Mouse (Mus musculus): ENCODE results near the gene Adgrf1. TPM values are rescaled to one million over a fixed set of nuclear protein-coding genes. Genes with fewer than 3 reads are reported as not detected.

Adgrf1 gene
- polyA plus RNA-seq, 1 experiment from 2014 or later, result not detected

DNA sequence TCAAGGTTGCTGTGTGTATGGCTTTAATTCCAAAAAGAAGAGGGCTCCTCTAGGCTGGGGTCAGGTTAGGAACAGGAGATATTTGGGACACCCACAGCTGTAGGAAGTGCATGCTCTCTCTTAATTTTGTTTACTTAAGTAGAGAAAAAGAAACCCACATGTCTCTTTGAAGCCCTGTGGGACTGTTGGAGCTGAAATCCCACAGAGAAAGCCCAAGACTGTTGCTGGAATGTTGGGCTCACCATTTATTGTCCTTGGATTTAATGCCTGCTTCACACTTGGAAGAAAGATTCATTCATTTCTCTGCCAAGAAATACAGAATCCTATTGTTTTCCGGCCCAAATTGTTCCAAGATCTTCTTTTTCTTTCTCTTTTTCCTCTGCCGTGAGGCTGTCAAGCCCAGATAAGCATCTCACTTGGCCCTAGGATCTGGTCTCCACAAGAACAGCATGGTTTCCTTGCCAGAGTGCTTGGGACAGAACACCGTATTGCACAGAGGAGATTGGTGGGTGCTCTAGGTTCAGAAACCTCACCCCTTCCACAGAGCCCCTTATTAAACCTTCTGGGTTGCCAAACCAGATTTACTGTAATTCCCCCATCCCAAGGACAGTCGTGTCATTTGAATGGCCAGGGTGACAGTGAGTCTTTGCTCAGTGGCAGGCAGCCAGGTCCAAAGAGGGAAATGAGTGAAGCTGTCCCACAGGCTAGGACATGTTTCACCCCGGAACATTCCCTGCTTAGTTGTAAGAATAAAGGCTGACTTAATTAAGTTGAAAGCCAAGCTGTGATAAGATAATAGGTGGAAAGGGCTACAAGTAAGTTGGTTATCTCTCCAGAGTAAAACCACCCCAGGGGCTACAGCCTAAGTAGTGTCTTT is 18.6 kb upstream of the Adgrf1 start:
- Histone ChIP-seq H3K27ac (replicated peaks) (no peak overlapping the region), H3K27me3 (no peaks in the 10 kb centered on the region), H3K4me1 (0 out of 2 replicates have a peak, but pooled peaks cover 8% of the 10 kb centered on the region), H3K4me2 (replicated peaks) (no peak overlapping the region), H3K9ac (replicated peaks) (no peak overlapping the region), H3K36me3 (no peaks in the 10 kb centered on the region), H3K9me3 (no peaks in the 10 kb centered on the region), H3K4me3 (no peak overlapping the region)
- 34% methylated on average over 5 of the region's 5 CpGs for WGBS
- no peak for ATAC-seq (replicated peaks)

- H3K27ac ChIP-seq (replicated peaks), result no peak overlapping the region
- no peaks in the 10 kb centered on the region for H3K36me3 ChIP-seq
- no peak overlapping the region for H3K4me3 ChIP-seq
- H3K4me1 ChIP-seq, result 0 out of 2 replicates have a peak, but pooled peaks cover 8% of the 10 kb centered on the region
- H3K27me3 ChIP-seq, result no peaks in the 10 kb centered on the region
- no peaks in the 10 kb centered on the region for H3K9me3 ChIP-seq
- no peak overlapping the region for H3K4me2 ChIP-seq (replicated peaks)
- WGBS, result 77% methylated on average over 11 of the region's 11 CpGs
- ATAC-seq (replicated peaks), result no peak
- H3K9ac ChIP-seq (replicated peaks), result no peak overlapping the region
These were observed 17.3 kb upstream of the Adgrf1 start for GRCm38 (mm10) chr17:43252846-43253245.

GRCm38 (mm10) chr17:43254261-43254660 is 15.9 kb upstream of the Adgrf1 start:
- H3K27me3 ChIP-seq, result no peaks in the 10 kb centered on the region
- H3K9me3 ChIP-seq, result no peaks in the 10 kb centered on the region
- ATAC-seq (replicated peaks), result no peak
- 84% methylated on average over 3 of the region's 3 CpGs for WGBS
- no peak overlapping the region for H3K9ac ChIP-seq (replicated peaks)
- H3K36me3 ChIP-seq, result no peaks in the 10 kb centered on the region
- H3K4me1 ChIP-seq, result 0 out of 2 replicates have a peak, but pooled peaks cover 5% of the 10 kb centered on the region
- no peak overlapping the region for H3K4me3 ChIP-seq
- H3K4me2 ChIP-seq (replicated peaks), result no peak overlapping the region
- H3K27ac ChIP-seq (replicated peaks), result no peak overlapping the region

DNA sequence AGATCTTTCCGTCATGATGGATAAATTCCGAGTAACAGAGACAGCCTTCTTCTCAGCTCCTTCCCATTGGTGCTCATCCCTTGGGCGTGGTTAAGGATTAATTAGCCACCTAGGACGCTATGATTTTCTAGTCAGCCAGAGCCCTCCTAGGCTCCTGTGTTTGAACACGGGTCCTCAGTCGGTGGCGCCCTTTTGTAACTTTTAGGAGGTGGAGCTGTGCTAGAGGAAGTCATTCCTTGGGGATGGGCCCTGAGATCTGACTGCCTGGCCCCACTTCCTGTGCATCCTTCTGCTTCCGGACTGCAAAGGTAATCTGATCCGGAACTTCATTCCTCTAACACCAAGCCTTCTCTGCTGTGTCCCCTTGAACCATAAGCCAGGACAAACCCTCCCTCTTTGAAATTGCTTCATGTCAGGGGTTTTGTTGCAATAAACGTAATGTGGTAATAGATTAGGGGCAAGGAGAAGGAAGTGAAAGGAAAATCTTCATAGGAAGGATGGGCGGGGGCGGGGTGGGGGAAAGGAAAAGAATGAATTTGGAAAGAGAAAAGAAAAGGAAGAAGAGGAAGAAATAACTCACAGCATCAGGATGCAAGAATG is 13.5 kb upstream of the Adgrf1 start:
- 78% methylated on average over 12 of the region's 12 CpGs for WGBS
- ATAC-seq (replicated peaks), result no peak
- no peaks in the 10 kb centered on the region for H3K4me1 ChIP-seq
- no peak overlapping the region for H3K4me2 ChIP-seq (replicated peaks)
- H3K9ac ChIP-seq (replicated peaks), result no peak overlapping the region
- H3K27me3 ChIP-seq, result no peaks in the 10 kb centered on the region
- H3K27ac ChIP-seq (replicated peaks), result no peak overlapping the region
- H3K4me3 ChIP-seq, result no peak overlapping the region
- no peaks in the 10 kb centered on the region for H3K9me3 ChIP-seq
- H3K36me3 ChIP-seq, result no peaks in the 10 kb centered on the region

- Histone ChIP-seq H3K9me3 (no peaks in the 10 kb centered on the region; the same call in 1 of the 2 replicates), H3K4me1 (no peaks in the 10 kb centered on the region), H3K4me2 (replicated peaks) (no peak overlapping the region), H3K36me3 (no peaks in the 10 kb centered on the region), H3K27ac (replicated peaks) (no peak overlapping the region), H3K4me3 (no peak overlapping the region), H3K27me3 (no peaks in the 10 kb centered on the region), H3K9ac (replicated peaks) (no peak overlapping the region)
- 88% methylated on average over 1 of the region's 1 CpGs for WGBS
- ATAC-seq (replicated peaks), result peak; percentile 41; the same call in 1 of the 2 replicates
These were observed 12.4 kb upstream of the Adgrf1 start for GRCm38 (mm10) chr17:43257699-43258098.

- no peaks in the 10 kb centered on the region for H3K36me3 ChIP-seq
- no peak for ATAC-seq (replicated peaks)
- no peak overlapping the region for H3K27ac ChIP-seq (replicated peaks)
- H3K4me3 ChIP-seq, result no peak overlapping the region
- no peaks in the 10 kb centered on the region for H3K27me3 ChIP-seq
- WGBS, result 93% methylated on average over 5 of the region's 5 CpGs
- no peaks in the 10 kb centered on the region; the same call in 1 of the 2 replicates for H3K9me3 ChIP-seq
- no peak overlapping the region for H3K4me2 ChIP-seq (replicated peaks)
- H3K4me1 ChIP-seq, result 0 out of 2 replicates have a peak, but pooled peaks cover 2% of the 10 kb centered on the region
- no peak overlapping the region for H3K9ac ChIP-seq (replicated peaks)
These were observed 8.2 kb upstream of the Adgrf1 start for GRCm38 (mm10) chr17:43261937-43262336.

- Histone ChIP-seq H3K9ac (replicated peaks) (no peak overlapping the region), H3K4me1 (0 out of 2 replicates have a peak, but pooled peaks cover 2% of the 10 kb centered on the region), H3K36me3 (no peaks in the 10 kb centered on the region), H3K27me3 (no peaks in the 10 kb centered on the region), H3K4me2 (replicated peaks) (no peak overlapping the region), H3K27ac (replicated peaks) (no peak overlapping the region), H3K9me3 (no peaks in the 10 kb centered on the region; the same call in 1 of the 2 replicates), H3K4me3 (no peak overlapping the region)
- ATAC-seq (replicated peaks), result peak; percentile 15
- WGBS, result 81% methylated on average over 7 of the region's 7 CpGs
These were observed 5.4 kb upstream of the Adgrf1 start for GRCm38 (mm10) chr17:43264739-43265138.

- Histone ChIP-seq H3K4me3 (no peak overlapping the region; the same call in 1 of the 2 replicates), H3K9ac (replicated peaks) (no peak overlapping the region), H3K4me2 (replicated peaks) (peak overlapping the region; percentile 26; the same call in 1 of the 2 replicates), H3K9me3 (no peaks in the 10 kb centered on the region; the same call in 1 of the 2 replicates), H3K27ac (replicated peaks) (no peak overlapping the region), H3K36me3 (no peaks in the 10 kb centered on the region), H3K4me1 (0 out of 2 replicates have a peak, but pooled peaks cover 2% of the 10 kb centered on the region), H3K27me3 (no peaks in the 10 kb centered on the region)
- ATAC-seq (replicated peaks), result peak; percentile 92
- WGBS, result 23% methylated on average over 26 of the region's 26 CpGs
These were observed 4.8 kb upstream of the Adgrf1 start for GRCm38 (mm10) chr17:43265178-43265837.

- H3K9me3 ChIP-seq, result no peaks in the 10 kb centered on the region; the same call in 1 of the 2 replicates
- 0 out of 2 replicates have a peak, but pooled peaks cover 2% of the 10 kb centered on the region for H3K4me1 ChIP-seq
- H3K27me3 ChIP-seq, result no peaks in the 10 kb centered on the region
- no peak overlapping the region for H3K4me2 ChIP-seq (replicated peaks)
- ATAC-seq (replicated peaks), result peak; percentile 15; the same call in 1 of the 2 replicates
- WGBS, result 95% methylated on average over 6 of the region's 6 CpGs
- H3K36me3 ChIP-seq, result no peaks in the 10 kb centered on the region
- H3K9ac ChIP-seq (replicated peaks), result no peak overlapping the region
- no peak overlapping the region for H3K27ac ChIP-seq (replicated peaks)
- no peak overlapping the region for H3K4me3 ChIP-seq
These were observed 4.2 kb upstream of the Adgrf1 start for GRCm38 (mm10) chr17:43265944-43266343.

DNA sequence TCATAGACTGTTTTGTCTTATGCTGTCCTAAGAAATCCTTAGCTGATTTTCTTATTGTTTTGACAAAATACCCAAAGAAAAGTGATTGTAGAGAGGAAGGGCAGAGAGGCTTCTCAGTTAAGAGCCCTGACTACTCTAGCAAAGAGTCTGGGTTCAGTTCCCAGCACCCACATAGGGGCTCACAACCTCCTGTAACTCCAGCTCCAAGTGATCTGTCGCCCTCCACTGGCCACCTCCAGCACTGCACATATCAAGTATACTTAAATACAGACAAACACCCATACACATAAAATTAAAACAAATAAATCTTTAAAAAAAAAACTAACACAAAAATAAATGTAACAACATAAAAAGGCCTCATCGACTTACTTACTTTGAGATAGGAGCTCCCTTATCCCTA is 3.5 kb upstream of the Adgrf1 start:
- no peak for ATAC-seq (replicated peaks)

DNA sequence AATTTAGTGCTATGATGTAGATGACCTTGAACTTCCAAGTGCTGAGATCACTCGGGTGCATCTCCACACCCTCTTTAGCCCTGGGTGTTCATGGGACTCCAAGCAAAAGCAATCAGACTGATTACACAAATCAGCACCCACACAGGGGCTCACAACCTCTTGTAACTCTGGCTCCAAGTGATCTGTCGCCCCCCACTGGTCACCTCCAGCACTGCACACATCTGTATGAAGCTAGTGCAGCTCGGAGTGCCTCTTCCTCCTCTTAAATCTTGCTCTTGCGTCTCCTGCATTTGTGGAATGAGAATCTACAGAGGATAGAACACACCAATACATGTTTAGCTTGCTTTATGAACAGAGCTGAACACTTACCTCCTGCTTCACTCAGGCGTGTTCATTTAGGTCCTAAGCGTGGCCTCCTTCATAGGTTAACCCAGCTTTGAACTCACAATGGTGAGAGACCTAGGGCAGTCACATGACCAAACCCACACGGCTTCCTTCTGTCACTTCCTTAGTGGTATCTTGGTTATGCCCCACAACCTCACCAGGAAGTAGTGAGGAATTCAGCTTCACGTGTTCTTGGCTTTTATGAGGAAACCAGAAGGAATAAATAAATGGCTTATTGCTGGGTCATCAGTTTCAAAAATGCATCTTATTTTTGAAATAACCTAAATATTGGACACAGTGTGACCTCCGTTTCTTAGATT is 2.9 kb upstream of the Adgrf1 start:
- Histone ChIP-seq H3K9me3 (no peaks in the 10 kb centered on the region; the same call in 1 of the 2 replicates), H3K27ac (replicated peaks) (no peak overlapping the region), H3K36me3 (no peaks in the 10 kb centered on the region), H3K4me3 (no peak overlapping the region), H3K27me3 (no peaks in the 10 kb centered on the region), H3K9ac (replicated peaks) (no peak overlapping the region), H3K4me2 (replicated peaks) (no peak overlapping the region), H3K4me1 (0 out of 2 replicates have a peak, but pooled peaks cover 2% of the 10 kb centered on the region)
- 94% methylated on average over 9 of the region's 9 CpGs for WGBS
- ATAC-seq (replicated peaks), result no peak

More for the DNA sequence above, 3.5 kb upstream of the Adgrf1 start:
- Histone ChIP-seq H3K36me3 (no peaks in the 10 kb centered on the region), H3K4me1 (0 out of 2 replicates have a peak, but pooled peaks cover 2% of the 10 kb centered on the region), H3K27me3 (no peaks in the 10 kb centered on the region), H3K27ac (replicated peaks) (no peak overlapping the region), H3K9me3 (no peaks in the 10 kb centered on the region; the same call in 1 of the 2 replicates), H3K4me2 (replicated peaks) (no peak overlapping the region), H3K9ac (replicated peaks) (no peak overlapping the region), H3K4me3 (no peak overlapping the region)
- WGBS, result 90% methylated on average over 2 of the region's 2 CpGs

All from forebrain, embryonic 15.5 days (tissue).